Mouse (Mus musculus) 3T3-L1 (cell line): ENCODE measurements around the gene Il3.
"Not testable (repeated sequence)": the region's sequence is repeated elsewhere in the genome, so short reads cannot be mapped to it uniquely, and the experiment has no call there.

Experiments
- DNase-seq: peaks from one replicate; pipeline ENCODE4 v3.0.0-alpha.2; 2015; ENCODE audit warnings: low read depth, low spot score

Gene Il3

DNA sequence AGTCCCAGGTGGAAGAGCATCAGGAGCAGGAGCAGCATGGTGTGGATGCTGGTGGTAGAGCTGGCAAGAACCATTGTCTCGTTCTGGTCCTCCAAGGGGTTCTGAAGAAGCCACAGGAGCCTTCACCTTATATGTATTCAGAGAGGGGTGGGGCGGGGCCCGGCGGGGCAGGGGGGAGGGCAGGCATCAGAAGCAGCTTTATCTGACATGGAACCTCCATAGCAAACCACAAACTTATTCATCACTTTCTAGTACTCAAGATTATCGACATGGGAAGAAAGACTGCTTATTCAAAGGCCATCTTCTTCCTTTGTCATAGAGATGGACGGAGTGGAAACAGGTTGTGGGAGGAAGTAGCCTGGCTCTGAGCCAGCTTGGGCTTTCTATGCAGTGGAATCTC, at the start of gene Il3:
TSS of gene Il3 (minus strand) at position 101 of the 400 bp plus-strand sequence.
- no peak for DNase-seq

DNA sequence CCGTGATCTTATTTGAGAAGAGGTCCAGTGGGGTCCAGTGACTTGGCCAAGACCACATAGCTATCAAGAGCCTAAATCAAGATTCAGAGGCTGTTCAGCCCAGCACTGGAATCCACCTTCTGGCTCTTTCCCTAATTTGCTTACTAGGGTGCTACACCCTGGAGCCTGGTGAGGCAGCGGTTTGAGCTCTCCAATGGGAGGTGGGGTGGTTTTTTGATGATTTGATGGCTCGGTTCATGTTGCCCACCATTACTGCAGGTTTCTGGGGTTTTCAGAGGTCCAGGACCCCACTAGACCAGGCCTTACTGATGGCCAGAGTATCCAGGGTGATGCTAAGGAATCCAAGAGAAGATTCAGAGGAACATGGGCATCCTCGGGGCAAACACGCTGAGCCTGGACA, 48.3 kb upstream of the Il3 start:
- no peak for DNase-seq

DNA sequence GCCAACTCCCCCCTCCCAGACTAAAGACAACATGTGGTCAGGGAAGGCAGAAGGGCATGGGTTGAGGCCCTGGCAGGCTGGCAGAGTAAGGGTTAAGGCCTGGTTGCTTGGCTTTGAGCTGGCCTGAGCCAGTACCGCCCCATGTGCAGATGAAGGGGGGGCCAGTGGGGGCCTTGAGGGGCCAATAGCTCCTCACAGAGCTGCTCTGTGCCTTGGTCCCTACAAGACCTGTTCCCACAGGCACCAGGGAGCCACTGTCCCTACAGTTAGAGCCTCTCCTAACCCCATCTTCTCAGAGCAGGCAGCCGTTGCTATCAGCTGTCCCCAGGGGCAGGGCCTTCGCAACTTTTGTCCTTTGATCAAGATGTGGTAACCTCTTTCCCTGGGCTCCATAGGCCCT, 47.7 kb upstream of the Il3 start:
- no peak for DNase-seq

DNA sequence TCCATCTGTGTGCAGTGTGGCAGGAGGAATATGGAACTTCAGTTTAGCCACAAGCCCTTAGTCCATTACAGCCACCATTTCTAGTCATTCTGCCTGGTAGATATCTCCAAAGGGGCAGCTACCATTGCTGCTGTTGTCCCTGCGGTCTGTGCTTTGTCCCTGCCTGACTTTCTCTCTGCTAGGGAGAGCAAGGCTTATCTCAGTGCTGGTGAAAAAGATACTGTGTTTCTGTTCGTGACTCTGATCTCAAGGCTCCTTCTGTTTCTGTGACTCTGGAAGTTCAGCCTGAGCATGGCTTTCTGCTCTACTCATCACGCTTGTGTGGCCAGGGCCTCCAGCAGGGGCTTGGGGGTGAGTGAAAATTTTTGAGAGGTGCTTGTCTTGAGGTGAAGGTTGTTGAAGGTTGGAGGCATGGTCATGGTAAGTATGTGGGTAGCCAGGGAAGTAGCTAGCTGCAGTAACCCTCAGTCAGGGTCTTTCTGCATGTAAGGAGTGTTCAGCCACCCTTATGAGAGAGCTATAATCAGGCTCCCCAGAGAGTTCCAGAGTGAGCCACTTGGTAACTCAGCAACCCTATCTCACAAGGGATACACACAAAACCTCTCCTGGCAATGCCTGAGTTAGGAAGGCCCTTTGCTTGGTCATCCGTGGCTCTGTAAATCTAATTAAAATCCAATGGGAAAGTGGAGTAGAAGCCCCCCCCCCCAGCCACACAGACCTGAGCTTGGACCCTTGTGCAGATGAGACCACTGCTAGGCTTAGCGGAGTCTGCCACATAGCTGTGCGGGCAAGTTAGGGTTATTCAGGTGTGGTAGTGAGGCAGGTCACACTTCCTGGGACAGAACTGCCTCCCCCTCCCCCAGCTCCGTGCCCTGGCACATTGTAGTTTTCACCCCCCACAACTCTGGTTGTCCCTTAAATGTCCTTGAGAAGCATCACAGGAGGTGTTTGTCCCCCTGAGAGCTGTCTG, 46.6 kb upstream of the Il3 start:
- no peak for DNase-seq

DNA sequence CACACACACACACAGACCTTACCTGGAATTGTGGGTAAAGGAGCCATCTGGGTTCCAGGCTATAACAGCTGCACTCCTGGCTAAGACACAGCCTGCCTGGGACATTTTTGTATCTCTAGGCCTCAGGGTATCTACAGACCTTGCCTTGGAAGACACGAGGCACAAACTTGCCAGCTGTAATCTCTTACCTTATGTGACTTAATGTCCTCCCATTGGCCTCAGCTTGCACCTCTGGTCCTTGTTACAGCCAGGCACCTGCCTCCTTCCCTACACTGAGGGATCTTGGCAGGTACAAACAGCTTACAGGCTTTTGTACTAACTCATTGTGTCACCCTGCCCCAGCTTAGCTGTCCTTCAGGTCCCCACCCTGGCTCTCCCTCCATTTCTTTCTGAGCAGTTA, 45.5 kb upstream of the Il3 start:
- no peak for DNase-seq

DNA sequence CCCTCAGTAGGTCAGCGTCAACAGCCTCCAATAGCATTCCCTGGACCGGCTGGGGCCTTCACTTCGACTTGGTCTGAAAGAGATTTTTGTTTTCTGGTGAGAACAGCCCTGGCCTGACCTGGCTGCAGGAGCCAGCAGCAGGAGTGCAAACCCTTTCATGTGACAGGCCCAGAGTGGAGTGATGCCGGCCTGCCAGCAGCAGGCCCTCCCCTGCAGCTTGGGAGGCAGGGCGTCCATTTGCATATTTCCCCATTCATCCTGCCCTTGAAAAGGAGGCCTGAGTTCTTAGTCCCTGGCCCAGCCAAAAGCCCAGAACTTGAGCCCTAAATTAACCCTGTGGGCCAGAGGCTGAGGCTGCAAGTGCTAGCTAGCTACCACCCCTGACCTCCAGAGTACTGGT, 44.9 kb upstream of the Il3 start:
- no peak for DNase-seq

DNA sequence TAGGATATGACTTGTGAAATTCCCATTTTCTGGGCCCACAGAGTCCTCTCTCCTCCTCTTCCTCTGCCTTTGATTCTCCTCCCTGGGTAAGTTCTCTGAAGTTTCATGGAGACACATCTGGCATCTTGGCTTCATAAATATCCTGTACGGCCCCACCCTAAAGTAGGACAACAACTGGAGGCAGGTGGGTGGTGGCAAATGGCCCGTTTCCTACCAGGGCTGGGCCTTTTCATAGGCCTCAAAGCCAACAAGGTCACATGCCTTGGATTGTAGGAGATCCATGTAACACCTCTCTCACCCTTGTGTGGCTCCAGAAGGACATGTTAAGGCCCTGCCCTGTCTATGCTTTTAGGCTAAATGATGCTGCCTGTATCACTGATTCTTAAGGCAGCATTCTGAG, 43.5 kb upstream of the Il3 start:
- DNase-seq, result no peak

DNA sequence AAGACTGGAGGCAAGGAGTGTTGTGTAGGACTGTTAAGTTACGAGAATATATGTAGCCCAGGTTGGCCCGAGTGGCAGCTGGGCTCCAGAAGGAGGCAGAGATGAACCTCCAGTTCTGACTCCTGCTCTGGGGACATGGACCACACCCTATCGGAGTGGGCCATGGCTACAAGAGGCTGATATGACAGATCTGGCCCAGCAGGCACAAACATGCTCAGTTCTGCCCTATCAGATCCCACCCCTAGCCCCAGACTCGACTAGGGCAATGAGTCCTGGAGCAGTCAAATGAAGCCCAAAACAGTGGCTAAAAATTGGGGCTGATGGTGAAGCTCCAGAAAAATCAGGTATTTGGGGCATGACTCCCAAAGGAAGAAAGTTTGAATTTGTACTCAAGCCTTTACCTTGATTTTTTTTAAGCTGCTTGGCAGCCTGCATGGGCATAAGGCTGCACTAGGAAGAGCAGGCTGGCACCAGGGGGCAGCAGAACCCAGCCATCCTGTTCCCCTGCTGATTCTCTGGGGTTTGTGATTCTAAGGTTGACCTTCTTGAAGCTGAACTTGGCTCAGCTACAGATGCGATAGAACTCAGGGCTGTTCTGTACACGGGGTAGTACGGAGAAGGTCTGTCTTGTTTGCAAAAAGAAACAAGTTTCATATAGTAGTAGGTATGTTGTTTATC, 40.2 kb upstream of the Il3 start:
- peak; percentile 69 for DNase-seq

DNA sequence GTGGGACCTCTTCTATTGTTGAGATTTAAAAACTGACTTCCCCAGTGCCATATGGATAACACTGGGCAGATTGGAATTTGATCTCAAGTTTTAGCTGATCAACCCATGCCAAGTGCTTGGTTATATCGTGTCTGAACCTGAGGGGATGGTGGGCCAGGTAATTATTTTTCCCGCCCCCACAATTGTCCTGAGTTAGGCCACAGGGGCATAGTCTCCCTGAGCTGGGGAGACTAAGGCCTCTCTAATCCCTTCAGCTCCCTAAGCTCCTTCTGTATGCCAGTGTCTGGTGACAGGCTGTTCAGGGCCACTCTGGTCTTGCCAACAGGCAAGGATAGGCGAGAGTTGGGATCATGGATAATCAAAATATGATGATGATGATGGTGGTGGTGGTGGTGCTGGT, 38.3 kb upstream of the Il3 start:
- no peak for DNase-seq

DNA sequence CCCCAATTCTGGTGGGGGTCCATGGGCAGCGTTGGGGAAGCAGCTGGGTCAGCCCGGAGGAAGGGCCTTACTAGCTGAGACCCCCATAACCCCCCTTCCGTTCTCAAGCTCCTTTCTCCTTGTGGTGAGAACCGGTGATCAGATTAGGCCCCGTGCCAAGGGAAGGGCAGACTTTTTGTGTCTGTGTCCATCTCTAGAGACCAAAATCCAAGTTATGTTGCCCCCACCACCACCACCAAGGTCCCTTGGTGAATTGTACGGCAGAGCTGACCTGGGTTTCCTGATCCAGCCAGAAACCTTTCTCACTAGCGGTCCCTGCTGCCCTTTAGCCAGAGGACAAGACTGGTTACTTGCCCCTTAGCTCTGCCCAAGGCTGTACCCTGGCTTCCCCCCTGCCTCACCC, 37.4 kb upstream of the Il3 start:
- no peak for DNase-seq

DNA sequence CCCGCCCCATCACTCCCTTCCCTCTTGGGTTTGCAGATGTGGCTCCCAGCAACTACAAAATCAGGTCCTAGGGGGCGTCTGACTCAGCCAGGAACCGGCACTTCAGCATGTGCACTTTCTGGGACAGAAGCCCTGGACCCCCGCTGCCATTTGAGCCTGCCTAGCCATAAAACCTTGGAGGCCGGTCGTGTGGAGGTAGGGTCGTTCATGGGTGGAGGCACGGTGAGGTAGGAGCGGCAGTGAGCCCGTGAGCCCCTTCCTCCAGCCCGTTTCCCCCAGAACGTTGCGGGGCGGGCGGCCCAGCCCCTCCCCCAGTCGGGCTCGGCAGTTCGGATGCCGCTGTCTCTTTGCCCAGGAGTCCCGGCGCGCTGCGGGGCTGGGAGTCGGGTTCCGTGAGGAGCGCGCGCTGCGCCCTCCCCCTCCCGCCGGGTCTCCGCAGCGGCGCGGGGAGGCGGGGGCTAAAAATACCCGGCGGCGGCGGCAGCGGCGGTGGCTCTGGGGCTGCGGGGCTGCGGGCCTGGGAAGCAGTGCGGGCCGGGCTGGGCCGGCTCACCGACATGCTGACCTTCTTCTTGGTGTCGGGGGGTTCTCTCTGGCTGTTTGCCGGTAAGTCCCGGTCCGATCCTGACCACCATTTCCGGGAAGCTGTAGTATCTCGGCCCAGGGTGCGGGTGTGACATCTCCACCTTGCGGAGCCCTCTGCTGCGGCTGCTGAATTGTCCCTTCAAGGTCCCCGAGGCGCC, 36.8 kb upstream of the Il3 start, which contains the start of gene Acsl6:
TSS of gene Acsl6 (plus strand) at position 71 of the 743 bp plus-strand sequence.
- DNase-seq, result no peak

DNA sequence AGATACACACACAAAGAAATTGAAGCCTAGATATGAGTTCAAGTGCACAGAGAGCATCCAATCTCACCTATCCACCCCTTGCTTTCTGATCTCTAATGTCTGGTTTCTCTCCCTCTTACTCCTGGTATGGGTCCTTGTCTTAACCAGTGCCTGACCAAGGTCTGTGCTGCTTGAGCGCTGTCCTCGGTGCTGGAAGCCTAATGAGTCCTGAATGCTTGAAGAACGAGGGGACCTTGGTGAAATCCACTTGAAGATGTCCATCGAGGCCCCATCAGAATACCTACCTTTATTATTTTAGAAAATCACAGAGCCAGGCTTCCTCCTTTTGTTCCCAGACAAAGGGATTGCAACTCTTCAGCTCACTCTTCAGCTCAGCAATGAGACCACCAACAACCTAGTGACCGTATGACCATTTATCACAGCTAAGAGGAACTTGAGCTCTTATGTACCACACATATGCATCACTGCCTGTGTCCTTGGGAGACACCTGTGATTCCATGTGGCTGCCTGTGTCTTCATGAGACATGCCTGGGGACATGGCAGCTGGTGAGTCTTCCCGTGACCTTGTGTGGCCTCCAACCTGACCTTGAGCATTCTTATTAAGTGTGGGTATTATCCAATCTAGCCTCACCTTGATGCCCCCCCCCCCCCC, 36.1 kb upstream of the Il3 start:
- DNase-seq, result peak; percentile 56

DNA sequence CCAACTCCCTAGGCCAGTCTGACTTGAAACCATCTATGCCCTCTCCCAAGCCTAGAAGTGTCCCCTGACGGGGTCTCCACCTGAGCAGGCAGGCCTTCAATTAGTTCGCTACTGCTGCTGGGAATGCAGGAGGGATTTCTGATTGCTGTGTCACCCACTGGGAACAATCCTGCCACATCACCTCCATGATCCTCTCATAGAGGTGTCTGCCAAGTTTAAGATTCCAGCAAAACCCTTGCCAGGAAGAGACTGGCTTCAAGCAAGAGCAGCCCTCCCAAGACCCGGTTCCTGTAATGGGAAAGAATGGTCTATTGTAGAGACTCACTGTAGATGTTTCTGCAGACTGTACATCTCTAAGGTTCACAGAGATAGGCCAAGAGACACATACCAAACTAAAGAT, 35.5 kb upstream of the Il3 start:
- no peak for DNase-seq

DNA sequence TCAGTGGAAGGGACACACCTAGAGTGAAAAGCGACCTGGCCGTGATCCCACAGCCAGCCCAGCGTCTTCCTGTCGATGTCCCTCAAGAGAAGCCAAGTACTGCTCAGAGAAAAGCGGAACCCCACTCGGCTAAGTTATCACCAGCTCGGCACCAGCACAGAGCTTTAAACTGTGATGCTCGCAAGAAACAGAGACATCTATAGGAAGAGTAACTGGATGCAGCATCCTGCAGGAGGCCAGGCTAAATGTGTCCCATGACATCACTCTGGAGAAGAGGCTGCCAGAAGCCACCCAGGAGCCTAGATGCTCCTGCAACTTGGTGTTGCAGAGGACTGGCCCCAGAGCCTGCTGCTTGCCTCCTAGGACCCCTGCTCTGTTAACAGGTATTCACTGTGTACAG, 34.9 kb upstream of the Il3 start:
- DNase-seq, result no peak

DNA sequence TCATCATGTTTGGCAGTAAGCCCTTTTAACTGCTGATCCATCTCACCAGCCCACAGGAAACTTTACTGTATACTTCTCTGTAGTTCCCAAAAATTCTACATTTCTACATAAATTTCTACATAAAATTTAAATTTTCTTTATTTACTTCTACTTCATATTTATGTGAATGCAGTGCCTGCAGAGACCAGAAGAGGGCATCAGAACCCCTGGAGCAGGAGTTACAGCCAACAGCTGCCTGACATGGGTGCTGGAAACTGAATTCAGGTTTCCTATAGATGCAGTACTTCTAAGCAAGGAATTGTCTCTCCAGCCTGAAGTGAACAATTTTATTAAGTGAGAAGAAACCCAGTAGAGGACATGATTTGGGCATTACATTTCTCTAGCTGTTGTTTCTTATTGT, 31.7 kb upstream of the Il3 start:
- DNase-seq, result no peak

DNA sequence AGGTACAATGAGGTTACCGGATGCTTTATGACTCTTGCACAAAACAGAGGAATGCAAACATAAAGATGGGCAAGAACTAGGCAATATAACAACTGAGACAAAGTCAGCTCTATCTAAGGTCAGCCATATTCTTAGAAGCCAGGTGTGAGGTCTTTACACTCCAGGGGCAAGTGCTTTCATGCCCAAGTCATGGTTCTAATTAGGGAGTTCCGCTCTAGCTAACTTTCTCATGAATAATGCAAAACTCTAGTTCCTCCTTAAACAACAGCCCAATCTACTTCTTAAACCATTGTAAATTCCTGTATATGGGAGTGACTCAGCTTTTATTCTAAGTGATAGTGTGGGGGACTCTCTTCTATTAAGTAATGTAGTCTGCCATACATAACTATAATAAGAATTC, 30.4 kb upstream of the Il3 start:
- DNase-seq, result not testable (repeated sequence)

DNA sequence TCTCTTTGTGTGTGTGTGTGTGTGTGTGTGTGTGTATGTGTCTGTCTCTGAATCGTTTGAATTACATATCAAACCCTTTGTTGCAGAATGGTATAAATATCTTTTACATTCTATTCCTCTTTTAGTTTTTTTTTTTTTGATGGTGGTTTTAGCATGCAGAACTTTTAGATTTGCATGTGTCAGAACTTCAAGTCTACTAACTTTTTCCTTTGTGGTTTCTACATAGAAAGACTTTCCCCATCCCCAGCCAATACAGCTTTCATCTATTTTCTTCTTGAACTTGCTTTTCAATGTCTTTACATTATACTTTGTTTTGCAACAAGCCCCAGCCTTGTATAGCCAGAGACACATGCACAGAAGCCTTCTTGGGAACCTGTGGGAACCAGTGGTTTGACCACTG, 29.7 kb upstream of the Il3 start:
- no peak for DNase-seq

DNA sequence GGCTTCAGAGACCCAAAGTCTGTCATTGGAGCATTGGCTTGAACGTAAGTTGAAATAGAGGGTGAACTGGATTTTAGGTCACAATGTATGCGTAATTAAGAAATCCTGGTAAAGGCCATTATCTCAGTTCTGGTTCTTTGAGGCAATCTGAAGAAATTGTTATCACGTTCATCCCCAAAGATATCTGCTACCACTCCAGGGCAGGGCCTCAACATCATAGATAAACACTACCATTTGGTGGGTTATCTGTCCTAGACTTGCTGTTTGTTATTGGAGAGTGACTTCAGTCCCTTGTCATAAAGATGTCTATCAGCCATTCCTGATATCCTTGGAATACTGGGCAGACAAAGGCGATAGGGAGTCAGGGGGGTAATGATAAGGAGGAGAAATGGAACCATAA, 28.9 kb upstream of the Il3 start:
- no peak for DNase-seq

DNA sequence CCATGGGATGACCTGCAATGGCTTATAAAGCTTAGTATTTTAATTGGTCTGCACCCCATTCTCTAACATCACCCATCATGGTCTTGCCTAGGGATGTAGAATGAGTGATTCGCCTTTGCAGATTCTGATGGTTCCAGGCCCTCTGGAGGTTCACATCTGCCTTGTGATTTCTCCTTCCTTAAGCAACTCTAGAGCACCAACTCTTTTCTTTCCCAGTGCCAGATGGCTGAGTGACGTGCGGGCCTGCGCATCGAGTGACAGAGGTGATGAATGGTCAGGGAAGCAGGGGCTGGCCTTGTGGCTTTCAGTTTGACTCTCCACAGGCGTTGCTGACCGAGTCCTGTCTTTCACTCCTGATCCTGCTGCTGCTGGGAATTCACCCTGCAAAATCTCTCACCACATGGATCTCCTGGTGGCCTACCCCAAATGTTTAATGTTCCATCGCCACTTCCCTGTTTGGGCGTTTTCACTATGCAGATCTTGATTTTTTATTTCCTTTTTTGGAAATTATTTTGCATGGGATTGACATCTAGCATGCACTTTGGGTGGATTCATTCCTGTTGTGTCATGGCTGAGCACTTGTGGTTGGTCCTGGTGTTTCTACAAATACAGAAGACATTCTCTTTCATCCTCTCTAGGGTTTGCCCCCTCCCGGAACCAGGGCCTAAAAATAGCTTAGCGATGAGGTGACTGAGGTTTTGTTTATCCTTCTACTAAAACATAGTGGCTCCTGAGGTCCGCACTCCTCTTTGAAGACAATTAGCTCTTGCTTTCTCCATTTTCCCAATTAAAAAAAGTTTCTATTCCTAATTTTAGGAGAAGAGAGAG, 27.1 kb upstream of the Il3 start:
- DNase-seq, result no peak

DNA sequence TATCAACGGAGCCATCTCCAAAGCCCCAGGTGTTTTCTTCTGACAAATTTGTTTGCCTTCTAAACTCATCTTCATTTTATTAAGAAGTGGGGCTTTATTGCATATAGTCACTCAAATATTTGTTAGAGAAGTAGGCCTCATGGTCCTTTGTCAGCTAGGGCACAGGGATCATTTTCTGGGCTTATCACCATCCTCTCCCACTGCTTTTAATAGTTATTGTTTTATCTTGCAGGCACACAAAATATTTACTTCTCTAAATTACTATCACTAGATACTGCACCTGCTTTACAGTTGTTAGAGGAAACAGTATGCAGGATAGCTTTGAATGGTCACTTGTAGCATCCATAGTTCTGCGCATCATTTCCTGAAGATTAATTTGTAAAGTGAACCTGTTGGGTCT, 25.1 kb upstream of the Il3 start:
- no peak for DNase-seq
